Mouse (Mus musculus) heart, embryonic 14.5 days (tissue): ENCODE measurements around the gene Samsn1. TPM values are rescaled to one million over a fixed set of nuclear protein-coding genes. Genes with fewer than 3 reads are reported as not detected.
A peak's percentile ranks its signal among the peaks of the same experiment; 100 is the strongest.
"Not testable (repeated sequence)": the region's sequence is repeated elsewhere in the genome, so short reads cannot be mapped to it uniquely, and the experiment has no call there.

ENCODE experiments used
- ATAC-seq: fragments of 200-750 bp; cut with Nextera tagmentation; 2 replicates; pipeline ENCODE4 v1.8.0; 2017; ENCODE audit warnings: low read depth, moderate TSS enrichment; ENCODE audit not compliant: insufficient number of reproducible peaks, insufficient read depth, low FRiP score
- H3K27ac ChIP-seq, 2 experiments: fragments of 200-500 bp in 1 of 2; fragments of 300-500 bp in 1 of 2; sonication (generic) in 1 of 2; replicated peaks in 1 of 2; 2 replicates each; pipeline ENCODE4 v1.5.1; 2012 to 2014; ENCODE audit warnings: low read depth in 2 of 2, low read length in 2 of 2, control low read depth in 1 of 2, mild to moderate bottlenecking in 1 of 2, mixed read lengths in 1 of 2; ENCODE audit not compliant: control insufficient read depth in 1 of 2, insufficient read depth in 1 of 2
- H3K27me3 ChIP-seq: fragments of 300-500 bp; sonication (generic); 2 replicates; pipeline ENCODE4 v1.6.1; 2014; ENCODE audit warnings: mild to moderate bottlenecking, low read length, control low read depth; ENCODE audit not compliant: control insufficient read depth, insufficient read depth
- H3K36me3 ChIP-seq: fragments of 300-500 bp; sonication (generic); 2 replicates; pipeline ENCODE4 v1.6.1; 2014; ENCODE audit warnings: mild to moderate bottlenecking, control low read depth, low read length, mixed read lengths; ENCODE audit not compliant: control insufficient read depth, insufficient read depth
- H3K4me1 ChIP-seq, 2 experiments: fragments of 200-500 bp in 1 of 2; fragments of 300-500 bp in 1 of 2; sonication (generic) in 1 of 2; 2 replicates each; pipeline ENCODE4 v1.6.1; 2012 to 2014; ENCODE audit warnings: low read length in 2 of 2, control low read depth in 1 of 2, mixed read lengths in 1 of 2; ENCODE audit not compliant: control insufficient read depth in 2 of 2, insufficient read depth in 2 of 2
- H3K4me2 ChIP-seq: fragments of 300-500 bp; sonication (generic); 2 replicates; pipeline ENCODE4 v1.6.1; 2014; ENCODE audit warnings: mild to moderate bottlenecking, low read length
- H3K4me3 ChIP-seq, 2 experiments: fragments of 200-500 bp in 1 of 2; fragments of 300-500 bp in 1 of 2; sonication (generic) in 1 of 2; 2 replicates each; pipeline ENCODE4 v1.5.1; 2012 to 2014; ENCODE audit warnings: low read length in 2 of 2, mild to moderate bottlenecking in 2 of 2, control low read depth in 1 of 2, low read depth in 1 of 2, moderate library complexity in 1 of 2; ENCODE audit not compliant: control insufficient read depth in 1 of 2, insufficient read depth in 1 of 2
- H3K9ac ChIP-seq: fragments of 300-500 bp; sonication (generic); 2 replicates; pipeline ENCODE4 v1.6.1; 2014; ENCODE audit warnings: mild to moderate bottlenecking, low read length
- H3K9me3 ChIP-seq: fragments of 300-500 bp; sonication (generic); 2 replicates; pipeline ENCODE4 v1.6.1; 2016; ENCODE audit warnings: low read length, control low read depth; ENCODE audit not compliant: control insufficient read depth
- WGBS: fragments of 180-500 bp; shearing (Covaris S2); extraction: QIAGEN DNeasy Blood & Tissue Kit; methylation state at CpG from one replicate; pipeline ENCODE4 v1.1.7; 2014; 5-methylcytosine and 5-hydroxymethylcytosine counted together
- polyA plus RNA-seq: library from polyadenylated mRNA; unstranded; fragments of >200 nt; fragmentation: Nextera tagmentation; extraction: Ambion mirVana; gene quantifications from 2 replicates; pipeline ENCODE4 v1.2.1, GENCODE M21; 2014

Gene Samsn1
- polyA plus RNA-seq, 1 experiment from 2014 or later: 2.1 TPM

GRCm38 (mm10) chr16:75849039-75849438 lies 173.0 kb downstream of the Samsn1 start:
- Histone ChIP-seq H3K4me1 (no peaks in the 10 kb centered on the region), H3K27me3 (no peaks in the 10 kb centered on the region), H3K4me2 (no peak overlapping the region), H3K9ac (no peak overlapping the region), H3K27ac (no peak overlapping the region), H3K36me3 (no peaks in the 10 kb centered on the region), H3K4me3 (no peak overlapping the region), H3K9me3 (no peaks in the 10 kb centered on the region)
- ATAC-seq: no peak
- WGBS: 84% methylated on average over 6 of the region's 6 CpGs

GRCm38 (mm10) chr16:75843653-75844062 lies 178.4 kb downstream of the Samsn1 start:
- Histone ChIP-seq H3K27ac (no peak overlapping the region), H3K36me3 (no peaks in the 10 kb centered on the region), H3K27me3 (no peaks in the 10 kb centered on the region), H3K4me3 (no peak overlapping the region), H3K4me1 (no peaks in the 10 kb centered on the region), H3K9ac (no peak overlapping the region), H3K9me3 (no peaks in the 10 kb centered on the region), H3K4me2 (no peak overlapping the region)
- no peak for ATAC-seq
- 78% methylated on average over 7 of the region's 7 CpGs for WGBS

GRCm38 (mm10) chr16:75843031-75843430 lies 179.1 kb downstream of the Samsn1 start:
- no peak overlapping the region for H3K4me3 ChIP-seq
- ATAC-seq: no peak
- H3K36me3 ChIP-seq: no peaks in the 10 kb centered on the region
- no peak overlapping the region for H3K4me2 ChIP-seq
- H3K9me3 ChIP-seq: no peaks in the 10 kb centered on the region
- no peaks in the 10 kb centered on the region for H3K27me3 ChIP-seq
- no peak overlapping the region for H3K27ac ChIP-seq
- H3K9ac ChIP-seq: no peak overlapping the region
- H3K4me1 ChIP-seq: no peaks in the 10 kb centered on the region
- WGBS: 89% methylated on average over 9 of the region's 9 CpGs

- Histone ChIP-seq H3K27me3 (no peaks in the 10 kb centered on the region), H3K9ac (no peak overlapping the region), H3K36me3 (no peaks in the 10 kb centered on the region), H3K27ac (no peak overlapping the region), H3K4me3 (no peak overlapping the region), H3K4me2 (no peak overlapping the region), H3K9me3 (no peaks in the 10 kb centered on the region), H3K4me1 (no peaks in the 10 kb centered on the region)
- no peak for ATAC-seq
- 88% methylated on average over 9 of the region's 9 CpGs for WGBS
Observed at GRCm38 (mm10) chr16:75842569-75842968, 179.5 kb downstream of the Samsn1 start.

GRCm38 (mm10) chr16:75837728-75838451 lies 184.2 kb downstream of the Samsn1 start:
- no peak overlapping the region for H3K9ac ChIP-seq
- H3K4me2 ChIP-seq: no peak overlapping the region
- no peak overlapping the region for H3K27ac ChIP-seq
- ATAC-seq: no peak; the same call in 1 of the 2 replicates
- no peaks in the 10 kb centered on the region for H3K27me3 ChIP-seq
- H3K9me3 ChIP-seq: no peaks in the 10 kb centered on the region
- H3K4me3 ChIP-seq: no peak overlapping the region
- no peaks in the 10 kb centered on the region for H3K4me1 ChIP-seq
- no peaks in the 10 kb centered on the region for H3K36me3 ChIP-seq
- 77% methylated on average over 5 of the region's 5 CpGs for WGBS

GRCm38 (mm10) chr16:75831390-75831789 lies 190.7 kb downstream of the Samsn1 start:
- Histone ChIP-seq H3K27me3 (no peaks in the 10 kb centered on the region), H3K4me3 (no peak overlapping the region), H3K36me3 (no peaks in the 10 kb centered on the region), H3K27ac (peak overlapping the region in 1 of 2 experiments; percentile 46; a peak in 2 of 4 replicates), H3K9me3 (no peaks in the 10 kb centered on the region), H3K4me2 (0 out of 2 replicates have a peak overlapping the region, but pooled peaks have one; percentile 12), H3K9ac (no peak overlapping the region), H3K4me1 (peaks cover 2 to 8% of the 10 kb centered on the region in 2 experiments; a peak in 1 of 4 replicates)
- ATAC-seq: no peak
- WGBS: 23% methylated on average over 4 of the region's 4 CpGs

- not testable (repeated sequence) for ATAC-seq, H3K27ac ChIP-seq, H3K9ac ChIP-seq, H3K27me3 ChIP-seq, H3K4me3 ChIP-seq, H3K4me1 ChIP-seq, H3K9me3 ChIP-seq, H3K4me2 ChIP-seq, H3K36me3 ChIP-seq
Observed at GRCm38 (mm10) chr16:75826949-75827348, 195.1 kb downstream of the Samsn1 start.

- no peak for ATAC-seq
- no peaks in the 10 kb centered on the region for H3K36me3 ChIP-seq
- H3K9ac ChIP-seq: no peak overlapping the region
- H3K9me3 ChIP-seq: no peaks in the 10 kb centered on the region
- no peaks in the 10 kb centered on the region for H3K27me3 ChIP-seq
- peaks cover 2 to 5% of the 10 kb centered on the region in 2 experiments; a peak in 1 of 4 replicates for H3K4me1 ChIP-seq
- no peak overlapping the region for H3K4me3 ChIP-seq
- no peak overlapping the region for H3K4me2 ChIP-seq
- no peak overlapping the region for H3K27ac ChIP-seq
Observed at GRCm38 (mm10) chr16:75826498-75826897, 195.6 kb downstream of the Samsn1 start.
